Mouse (Mus musculus): ENCODE measurements around the gene Rhof.

DNA sequence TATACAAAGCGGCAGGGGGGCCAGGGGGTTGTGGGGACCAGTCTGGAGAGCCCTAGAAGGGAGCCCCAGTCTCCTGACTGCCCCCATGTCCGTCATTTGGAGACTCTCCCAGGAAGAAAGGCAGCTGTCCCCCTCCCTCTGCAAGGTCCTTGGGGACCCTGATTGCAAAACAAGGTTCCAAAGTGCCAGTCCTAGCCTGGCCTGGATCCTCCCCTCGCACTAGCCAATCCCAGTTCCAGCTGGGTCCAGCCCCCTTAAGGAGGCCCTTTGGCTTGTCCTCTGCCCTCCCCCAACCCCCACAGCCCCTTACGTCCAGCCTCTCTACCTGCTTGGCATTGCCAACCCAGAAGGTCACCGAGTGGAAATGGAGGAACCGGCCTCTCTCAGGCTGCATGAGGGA lies 49.0 kb upstream of the Rhof start:
- TF ChIP-seq ZC3H11A (IDR thresholded peaks at IDR 0.05; ENCODE audit: borderline replicate concordance, low read depth, low read length) (no peak), MAFK (IDR thresholded peaks at IDR 0.05; ENCODE audit: insufficient read depth, low read depth, low read length) (no peak), ZNF384 (IDR thresholded peaks at IDR 0.05; ENCODE audit: low read depth, low read length) (no peak)
